Mouse (Mus musculus): ENCODE data around the gene Nectin1.

DNA sequence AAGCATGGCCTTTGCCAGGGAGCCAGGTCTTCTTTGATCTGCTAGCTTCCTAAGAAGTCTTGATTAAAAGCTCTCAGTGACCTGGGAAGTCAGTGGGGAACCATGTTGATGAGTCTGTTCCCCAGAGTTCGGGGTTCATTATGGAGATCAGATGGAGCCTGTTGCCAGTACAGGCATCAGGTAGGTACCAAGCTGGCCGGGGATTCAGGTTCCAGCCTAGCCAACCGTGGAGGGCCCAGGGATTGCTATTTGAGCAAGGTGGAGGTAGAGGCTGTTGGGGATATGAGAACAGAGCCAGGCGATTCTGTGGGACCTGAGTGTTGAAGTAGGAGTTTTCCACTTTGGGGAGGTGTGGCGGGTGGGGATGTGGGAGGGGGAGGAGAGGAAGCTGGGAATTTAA, 30.6 kb downstream of the Nectin1 start:
- TF ChIP-seq CTCF (IDR thresholded peaks at IDR 0.05) (no peak), EP300 (IDR thresholded peaks at IDR 0.05) (no peak)
